Mouse (Mus musculus) frontal cortex, postnatal 25 days (tissue): ENCODE measurements around the gene Ccdc194.

ENCODE experiments used
- DNase-seq, 2 experiments: peaks; one replicate each; pipeline ENCODE4 v3.0.0; 2022; ENCODE audit warnings: low spot score in 2 of 2

Ccdc194 gene

GRCm38 (mm10) chr8:71511644-71512043 is 13.9 kb downstream of the Ccdc194 start, which contains the start of gene Plvap:
TSS of gene Plvap (minus strand) at chr8:71511752.
- DNase-seq: no peak

DNA sequence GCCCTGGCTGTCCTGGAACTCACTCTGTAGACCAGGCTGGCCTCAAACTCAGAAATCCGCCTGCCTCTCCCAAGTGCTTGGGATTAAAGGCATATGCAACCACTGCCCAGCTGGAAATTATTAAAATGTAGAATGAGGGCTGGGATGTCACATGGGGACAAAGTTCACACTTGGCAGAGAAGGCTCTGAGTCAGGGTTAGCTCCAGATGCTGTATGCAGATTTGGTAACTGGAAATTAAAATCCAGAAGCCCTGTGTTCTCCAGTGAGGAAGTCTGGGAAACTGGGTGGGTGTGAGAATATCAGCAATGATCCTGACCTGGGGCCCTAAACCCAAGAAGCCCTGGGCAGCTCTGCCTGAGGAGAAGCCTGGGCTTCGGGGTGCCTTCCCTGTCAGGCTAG is 16.2 kb downstream of the Ccdc194 start:
- no peak for DNase-seq

GRCm38 (mm10) chr8:71507589-71508104 is 17.9 kb downstream of the Ccdc194 start:
- DNase-seq: peak; percentile 61 to 68

DNA sequence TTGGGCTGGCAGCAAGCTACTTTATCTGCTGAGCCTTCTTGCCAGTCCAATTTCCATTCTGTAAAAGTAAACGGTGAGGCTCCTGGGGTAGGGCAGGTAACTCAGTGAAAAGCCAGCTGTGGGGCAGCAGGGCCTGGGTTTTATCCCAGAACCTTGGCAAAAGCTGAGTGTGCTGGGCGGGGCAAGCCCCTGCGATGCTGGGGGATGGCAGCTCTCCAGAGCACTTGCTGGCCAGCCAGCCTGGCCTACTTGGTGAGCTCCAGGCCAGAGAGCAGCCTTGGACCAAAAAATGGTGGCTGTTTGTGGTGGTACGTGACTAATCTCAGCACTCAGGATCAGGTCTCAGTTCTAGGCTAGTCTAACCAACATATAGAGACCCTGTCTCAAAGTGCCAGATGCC is 19.5 kb downstream of the Ccdc194 start:
- DNase-seq: no peak

DNA sequence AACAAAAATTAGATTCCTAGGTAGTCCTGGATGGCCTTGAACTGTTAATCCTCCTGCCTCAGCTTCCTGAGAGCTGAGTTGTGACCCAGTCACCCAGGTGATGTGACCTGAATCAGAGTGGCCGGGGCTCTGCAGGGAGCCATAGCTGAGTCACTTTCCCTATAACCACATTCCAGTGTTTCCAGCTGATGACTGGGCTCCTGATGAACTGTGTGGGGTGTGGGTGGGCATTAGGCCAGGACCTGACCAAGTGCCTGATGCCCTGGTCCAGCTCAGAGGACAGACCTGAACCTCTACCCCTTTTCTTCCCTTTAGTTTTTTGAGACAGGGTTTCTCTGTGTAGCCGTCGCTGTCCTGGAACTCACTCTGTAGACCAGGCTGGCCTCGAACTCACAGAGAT is 20.2 kb downstream of the Ccdc194 start:
- no peak for DNase-seq

DNA sequence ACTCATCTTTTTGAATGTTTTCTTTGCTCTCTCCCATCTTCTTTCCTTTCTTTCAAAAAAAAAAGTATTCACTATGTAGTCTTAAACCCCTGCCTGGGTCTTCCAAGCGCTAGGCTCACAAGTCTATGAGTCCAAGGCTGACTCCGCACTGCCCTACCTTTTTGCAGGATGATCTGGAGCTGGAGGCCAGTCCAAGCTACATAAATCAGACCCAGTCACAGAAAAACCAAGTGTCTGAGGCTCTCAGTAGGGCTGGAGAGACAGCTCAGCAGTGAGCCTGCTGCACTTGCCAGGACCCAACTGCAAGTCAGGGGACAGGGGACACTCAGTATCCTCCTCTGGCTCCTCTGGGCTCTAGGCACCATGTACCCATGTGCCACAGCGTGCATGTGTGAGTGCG is 21.2 kb downstream of the Ccdc194 start:
- no peak for DNase-seq

DNA sequence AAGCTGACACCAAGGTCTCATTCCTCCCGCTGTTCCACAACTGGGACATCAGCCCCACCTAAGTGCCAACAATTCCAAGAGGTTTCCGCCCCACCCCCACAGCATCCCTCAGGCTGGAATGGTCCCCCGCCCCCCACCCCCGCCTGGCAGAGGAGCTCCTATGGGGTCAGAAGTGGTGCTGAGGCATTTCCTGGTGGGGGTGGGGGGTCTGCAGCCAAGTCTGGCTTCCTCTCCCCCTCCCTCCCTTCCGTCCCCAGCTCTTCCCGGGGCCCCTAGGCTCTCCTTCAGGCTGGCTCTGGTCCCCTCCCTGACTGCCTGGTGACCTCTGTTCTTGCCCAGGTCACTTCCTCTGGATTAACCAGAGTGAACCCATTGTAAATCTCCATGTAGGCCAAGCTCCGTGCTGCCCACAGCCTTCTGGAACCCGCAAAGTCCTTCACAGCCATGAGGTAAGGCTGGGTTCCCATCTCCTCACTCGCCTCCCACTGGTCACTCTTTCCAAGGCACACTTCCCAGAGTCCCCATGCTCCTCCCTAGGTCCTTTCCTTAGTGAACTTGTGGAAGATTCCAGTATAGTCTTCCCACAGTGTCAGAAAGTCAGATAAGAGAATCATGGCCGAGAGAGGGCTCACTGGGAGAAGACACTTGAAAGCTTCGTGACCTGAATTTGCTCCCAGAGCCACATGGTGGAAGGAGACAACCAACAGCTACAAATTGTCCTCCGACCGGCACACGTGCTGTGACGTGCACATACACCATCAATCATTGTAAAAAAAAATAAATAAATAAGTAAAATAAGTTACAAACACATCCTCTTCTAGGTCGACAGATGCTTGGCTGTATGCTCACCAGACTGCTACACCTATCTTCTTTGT is 26.5 kb downstream of the Ccdc194 start:
- no peak for DNase-seq

DNA sequence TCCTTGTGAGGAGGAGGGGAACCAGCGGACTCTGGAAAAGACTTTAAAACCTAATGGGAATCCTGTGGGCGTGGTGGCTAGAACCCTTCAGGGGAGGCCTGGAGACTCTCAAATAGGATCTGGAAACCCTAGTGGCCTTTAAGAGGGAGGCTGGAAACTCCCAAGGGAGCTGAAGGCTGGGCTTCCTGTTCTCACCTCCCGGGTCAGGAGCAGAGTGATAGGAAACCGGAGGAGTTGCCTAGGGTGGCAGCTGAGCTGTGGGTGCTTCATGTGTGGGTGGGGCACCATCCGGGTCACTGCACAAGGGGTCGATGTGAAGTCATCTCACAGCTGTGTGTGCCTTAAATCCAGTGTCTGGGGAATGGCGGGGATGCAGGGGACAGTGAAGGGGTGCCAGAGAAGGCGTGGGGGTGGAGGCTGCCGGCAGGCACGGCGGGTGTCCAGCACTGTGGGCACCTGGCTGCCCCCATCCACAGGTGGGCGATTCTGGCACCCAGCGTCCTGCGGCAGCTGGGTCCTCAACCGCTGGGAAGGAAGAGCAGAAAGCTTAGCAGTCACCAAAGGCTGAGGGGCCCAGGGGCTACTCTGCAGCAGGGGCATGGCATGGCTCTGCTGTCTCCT is 27.5 kb downstream of the Ccdc194 start:
- DNase-seq: no peak

DNA sequence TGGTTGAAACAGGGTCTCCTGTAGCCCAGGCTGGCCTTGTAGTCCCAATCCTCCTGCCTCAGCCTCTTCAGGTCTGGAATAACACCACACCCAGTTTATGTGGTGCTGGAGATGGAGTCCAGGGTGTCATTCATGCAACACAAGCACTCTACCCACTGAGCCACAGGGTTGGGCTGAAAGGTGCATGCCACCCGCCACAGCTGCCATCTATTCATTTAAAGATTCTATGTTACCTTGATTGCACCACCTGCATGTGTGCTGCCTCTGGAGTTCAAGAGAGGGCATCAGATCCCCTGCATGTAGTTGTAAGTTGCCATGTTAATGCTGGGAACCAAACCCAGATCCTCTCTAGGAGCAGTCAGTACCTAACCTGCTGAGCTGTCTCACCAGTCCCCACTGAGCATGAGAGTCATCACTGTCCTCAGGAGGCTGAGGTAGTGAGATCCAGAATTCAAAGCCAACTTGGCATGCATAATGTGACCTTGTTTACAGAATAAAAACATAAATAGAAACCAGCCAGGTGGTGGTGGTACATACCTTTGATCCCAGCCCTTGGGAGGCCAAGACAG is 28.4 kb downstream of the Ccdc194 start:
- DNase-seq: no peak

DNA sequence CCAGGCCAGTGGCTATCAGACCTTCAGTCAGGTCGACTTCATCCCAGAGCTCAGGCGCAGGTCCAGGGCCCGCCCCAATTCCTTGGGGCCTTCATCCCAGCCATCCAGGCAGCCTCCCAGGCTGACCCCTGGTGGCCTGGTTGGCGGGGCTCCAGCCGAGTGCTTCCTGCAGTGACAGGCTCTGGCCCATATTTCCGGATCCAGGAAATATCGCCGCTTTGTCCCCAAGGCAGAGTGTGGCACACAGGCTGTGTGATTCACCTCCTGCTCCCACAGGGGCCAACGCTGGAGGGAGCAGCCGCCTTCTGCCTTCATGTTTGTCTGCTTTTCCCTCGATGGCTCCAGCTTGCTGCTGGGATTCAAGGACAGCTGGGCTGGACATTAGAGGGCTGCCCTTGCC is 29.0 kb downstream of the Ccdc194 start:
- DNase-seq: no peak

DNA sequence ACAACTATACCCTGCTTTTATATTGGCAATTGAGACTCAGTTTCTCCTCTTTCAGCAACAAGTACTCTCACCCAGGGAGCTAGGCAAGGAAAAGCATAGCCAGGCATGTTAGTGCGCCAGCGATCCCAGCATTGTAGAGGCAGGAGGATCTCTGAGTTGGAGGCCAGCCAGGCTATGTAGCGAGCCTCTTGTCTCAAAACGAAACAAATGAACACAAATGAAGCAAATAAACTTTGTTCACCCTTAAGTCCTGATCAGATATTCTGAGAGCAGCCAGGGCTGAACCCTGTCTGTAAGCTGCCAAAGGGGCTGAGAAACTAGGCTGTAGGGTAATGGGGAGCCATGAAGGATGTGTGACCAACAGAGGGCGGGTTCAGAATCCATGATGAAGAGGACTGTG is 29.7 kb downstream of the Ccdc194 start:
- DNase-seq: no peak

DNA sequence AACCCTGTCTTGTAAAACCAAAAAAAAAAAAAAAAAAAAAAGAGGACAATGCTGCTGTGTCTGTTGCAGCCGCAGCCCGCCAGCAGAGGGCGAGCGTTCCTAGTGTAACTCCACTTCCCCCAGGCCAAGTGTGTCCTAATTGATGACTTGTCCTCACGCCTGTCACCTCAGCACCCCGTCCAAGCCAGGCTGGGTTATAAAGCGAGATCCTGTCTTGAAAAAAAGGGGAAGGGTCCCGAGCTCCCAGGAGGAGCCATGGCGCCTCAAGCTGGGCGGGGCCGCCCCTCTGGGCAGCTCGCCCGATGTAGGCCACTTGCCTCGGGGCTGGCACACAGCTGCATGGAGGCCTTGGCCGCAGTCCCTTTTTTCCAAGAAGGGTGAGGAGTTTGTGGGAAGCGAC is 30.5 kb downstream of the Ccdc194 start:
- DNase-seq: peak; percentile 63 to 68

GRCm38 (mm10) chr8:71488454-71488853 is 37.1 kb downstream of the Ccdc194 start:
- DNase-seq: peak in 1 of 2 experiments; percentile 75

- peak; percentile 58 to 68 for DNase-seq
Observed at GRCm38 (mm10) chr8:71487691-71488445, 37.6 kb downstream of the Ccdc194 start, which contains the start of gene Gtpbp3. TSS of gene Gtpbp3 (plus strand) at chr8:71488103.

DNA sequence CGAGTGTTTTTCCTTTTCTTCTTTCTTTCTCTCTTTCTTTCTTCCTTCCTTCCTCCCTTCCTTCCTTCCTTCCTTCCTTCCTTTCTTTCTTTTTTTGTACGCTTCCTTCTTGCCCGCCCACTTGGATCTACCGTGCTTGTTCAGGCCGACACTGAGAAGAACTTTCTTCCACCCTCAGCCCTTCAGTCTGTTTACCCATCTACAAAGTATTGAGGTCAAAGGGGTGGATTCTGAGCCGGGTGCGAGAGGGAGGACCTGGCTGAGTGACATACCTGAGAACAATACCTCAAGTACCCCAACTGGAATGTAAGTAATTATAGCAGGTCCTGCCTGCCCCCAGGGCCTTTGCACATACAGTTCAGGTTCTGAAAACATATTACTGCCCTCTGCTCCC is 39.4 kb downstream of the Ccdc194 start:
- DNase-seq: no peak

GRCm38 (mm10) chr8:71485142-71486135 is 40.1 kb downstream of the Ccdc194 start, which contains the start of gene Ano8:
TSS of gene Ano8 (minus strand) at chr8:71485963.
- DNase-seq: peak; percentile 75

GRCm38 (mm10) chr8:71484736-71485135 is 40.8 kb downstream of the Ccdc194 start:
- no peak for DNase-seq

GRCm38 (mm10) chr8:71483932-71484331 is 41.6 kb downstream of the Ccdc194 start:
- no peak for DNase-seq

DNA sequence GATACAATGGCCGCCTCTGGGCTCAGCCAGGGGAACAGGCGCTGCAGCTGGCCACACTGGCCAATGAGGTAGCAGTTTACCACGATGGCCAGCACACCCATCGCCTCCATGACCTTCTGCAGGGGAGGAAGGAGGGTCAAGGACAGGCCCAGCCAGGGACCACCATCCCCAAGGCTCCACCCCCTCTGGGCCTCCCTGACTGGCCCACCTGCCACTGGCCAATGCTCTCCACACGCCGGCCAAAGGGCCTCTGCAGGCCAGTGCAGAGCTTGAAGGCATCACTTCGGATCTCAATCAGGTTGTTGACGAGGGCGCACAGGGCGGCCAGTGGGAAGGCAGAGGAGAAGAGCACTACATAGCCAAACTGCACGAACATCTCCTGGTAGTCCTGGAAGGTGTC is 46.6 kb downstream of the Ccdc194 start:
- DNase-seq: no peak

DNA sequence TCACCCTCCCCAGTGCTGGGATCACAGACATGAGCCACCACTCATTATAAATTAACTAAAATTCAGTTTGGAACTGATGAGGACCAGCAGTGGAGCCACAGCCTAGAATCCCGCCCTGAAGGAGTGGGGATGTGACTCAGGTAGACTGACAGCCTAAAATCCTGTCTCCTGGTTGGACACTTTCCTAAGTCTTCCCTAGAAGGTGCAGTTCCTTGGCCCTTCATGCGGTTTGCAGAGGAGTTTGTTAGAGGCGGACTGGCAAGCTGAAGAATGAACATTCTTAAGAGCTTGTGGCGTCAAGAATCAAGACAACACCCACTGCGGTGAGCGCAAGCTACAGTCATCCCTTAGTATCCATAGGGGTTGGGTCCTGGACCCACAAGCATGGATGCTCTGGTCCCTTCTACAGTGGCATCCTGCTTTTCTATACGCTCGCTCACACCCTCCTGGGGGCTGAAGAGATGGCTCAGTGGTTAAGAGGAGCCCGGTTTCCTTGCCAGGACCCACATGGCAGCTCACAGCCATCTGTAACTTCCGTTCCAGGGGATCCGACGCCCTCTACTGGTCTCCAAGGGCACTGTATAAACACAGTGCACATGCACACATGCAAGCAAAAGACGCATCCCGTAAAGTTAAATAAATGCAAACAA is 48.2 kb downstream of the Ccdc194 start:
- no peak for DNase-seq
